Mouse (Mus musculus): ENCODE results near the gene Def8.

The Def8 gene

GRCm38 (mm10) chr8:123497699-123498098, 74.4 kb downstream of the Def8 start:
- no peak for DNase-seq

DNA sequence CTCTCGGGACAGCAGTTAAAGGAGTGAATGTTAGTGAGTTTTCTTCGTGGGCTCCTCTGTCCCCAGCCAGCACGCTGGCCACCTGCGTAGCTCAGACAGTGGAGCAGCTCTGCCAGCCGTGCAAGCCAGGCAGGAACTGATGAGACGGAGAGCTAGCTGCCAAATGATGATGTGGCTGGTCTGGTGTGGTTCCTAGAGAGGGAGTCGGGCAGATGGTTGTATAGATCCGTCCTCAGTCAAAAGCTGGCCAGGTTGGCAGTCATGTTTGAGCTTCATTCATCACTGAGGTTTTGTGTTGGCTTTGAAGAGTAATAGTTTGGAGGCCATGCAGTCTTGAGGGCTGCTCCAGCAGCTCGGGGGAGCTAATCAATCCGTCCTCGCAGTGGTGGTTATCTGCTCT, 75.6 kb downstream of the Def8 start:
- DNase-seq: no peak

DNA sequence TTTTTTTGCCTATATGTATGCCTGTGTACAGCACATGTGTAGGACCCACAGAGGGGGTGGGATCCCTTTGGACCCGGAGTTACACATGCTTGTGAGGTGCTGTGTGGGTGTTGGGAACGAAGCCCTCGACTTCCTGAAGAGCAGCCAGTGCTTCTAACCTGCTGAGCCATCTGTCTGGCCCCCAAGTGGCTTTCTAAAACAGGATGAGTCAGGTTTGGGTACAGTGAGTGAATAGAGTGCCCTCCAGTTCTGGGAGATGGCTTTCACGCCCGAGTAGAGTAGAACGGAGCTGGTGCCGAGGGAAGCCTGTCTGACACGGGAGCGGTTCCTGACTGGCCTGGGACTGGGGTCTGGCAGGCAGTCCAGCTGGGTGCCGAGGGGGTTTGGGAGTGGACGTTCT, 76.2 kb downstream of the Def8 start:
- DNase-seq: no peak

DNA sequence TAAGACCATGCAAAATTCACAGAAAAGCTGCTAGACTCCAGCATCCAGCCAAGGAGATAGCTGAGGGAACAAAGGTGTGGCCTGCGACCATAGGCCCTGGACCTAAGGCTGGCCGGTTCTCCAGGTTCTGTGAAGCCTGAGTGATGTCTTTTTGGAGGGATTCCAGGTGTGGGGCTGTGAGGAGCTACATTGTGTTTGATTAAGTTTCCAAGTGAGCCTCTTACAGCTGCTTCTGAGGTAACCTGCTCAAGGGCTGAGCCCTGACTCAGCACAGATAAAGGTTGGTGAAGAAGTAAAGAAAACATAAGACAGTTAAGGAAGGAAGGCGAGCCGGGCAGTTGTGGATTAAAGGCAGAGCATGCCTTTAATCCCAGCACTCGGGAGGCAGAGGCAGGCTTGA, 78.9 kb downstream of the Def8 start:
- no peak for DNase-seq

GRCm38 (mm10) chr8:123503801-123504467, 80.6 kb downstream of the Def8 start:
- DNase-seq: no peak

DNA sequence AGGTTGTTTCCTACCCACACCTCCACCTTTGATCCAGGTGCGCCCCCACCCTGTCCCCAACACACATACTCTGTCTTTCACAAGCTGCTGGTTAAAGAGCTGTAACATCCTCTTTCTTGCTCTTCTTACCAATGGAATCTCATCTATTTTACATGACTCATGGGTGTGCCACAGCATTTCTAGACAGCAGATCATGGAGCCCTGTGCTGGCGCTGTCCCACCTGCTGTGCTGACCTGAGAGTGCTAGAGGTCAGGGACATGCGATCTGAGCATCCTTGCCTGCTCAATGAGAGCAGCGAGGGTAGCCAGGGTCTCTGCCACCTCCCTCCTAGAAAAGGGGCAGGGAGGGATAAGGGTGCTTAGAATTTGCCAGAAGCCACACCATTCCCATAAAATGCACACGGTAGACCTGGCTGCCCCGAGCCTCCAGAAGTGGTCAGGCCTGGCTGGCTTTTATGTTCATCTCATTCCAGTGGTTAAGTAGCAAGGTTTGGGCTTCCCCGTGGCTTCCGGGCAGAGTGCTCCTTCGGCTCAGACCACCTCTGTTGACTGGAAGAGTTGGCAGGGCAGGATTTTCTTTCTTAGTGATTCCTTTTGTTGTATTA, 81.4 kb downstream of the Def8 start:
- DNase-seq: no peak

- DNase-seq: no peak
Observed at GRCm38 (mm10) chr8:123505267-123505666, 81.9 kb downstream of the Def8 start.

GRCm38 (mm10) chr8:123505695-123506094, 82.4 kb downstream of the Def8 start:
- no peak for DNase-seq

DNA sequence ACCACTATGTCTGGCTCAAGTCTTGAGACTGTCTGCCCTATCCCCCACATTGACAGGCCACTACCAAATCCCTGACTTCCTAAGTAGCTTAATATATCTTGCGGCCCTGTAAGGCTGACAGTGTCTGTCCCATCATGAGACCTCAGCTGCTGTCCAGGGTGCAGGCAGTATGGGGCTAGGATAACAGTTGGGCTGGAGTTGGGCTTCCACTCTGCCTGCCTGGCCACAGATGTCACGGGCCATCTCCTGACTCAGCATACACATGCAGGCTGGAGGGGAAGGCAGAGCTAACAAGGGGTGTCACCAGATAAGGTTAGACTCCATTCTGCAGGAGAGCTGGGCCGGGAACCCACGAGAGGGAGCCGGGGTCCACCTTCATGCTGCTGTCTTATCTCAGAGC, 83.8 kb downstream of the Def8 start:
- no peak for DNase-seq

DNA sequence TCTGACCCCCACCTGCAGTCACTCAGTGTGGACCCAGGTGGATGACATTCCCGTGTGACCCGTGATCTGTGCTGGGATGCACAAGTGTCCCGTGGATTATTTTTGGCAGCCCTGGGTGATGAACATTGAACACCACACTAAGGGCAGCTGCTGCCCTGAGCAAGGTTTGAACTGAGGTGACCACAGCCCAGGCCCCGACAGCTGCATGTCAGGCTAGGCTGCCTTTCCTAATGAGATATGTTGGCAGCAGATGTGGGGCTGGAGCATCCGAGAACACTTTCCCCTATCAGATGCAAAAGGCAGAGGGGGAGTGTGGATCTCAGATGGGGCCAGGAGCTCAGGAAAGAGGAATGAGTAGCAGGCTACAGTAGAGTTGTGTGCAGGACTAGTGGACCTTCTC, 87.5 kb downstream of the Def8 start:
- DNase-seq: no peak

Measured in thymus, postnatal 14 days (tissue).